Mouse (Mus musculus) thymus, postnatal 25 days (tissue): ENCODE data around the gene Kirrel3.

Source experiments
- DNase-seq: peaks from one replicate; pipeline ENCODE4 v3.0.0; 2022

Gene Kirrel3

DNA sequence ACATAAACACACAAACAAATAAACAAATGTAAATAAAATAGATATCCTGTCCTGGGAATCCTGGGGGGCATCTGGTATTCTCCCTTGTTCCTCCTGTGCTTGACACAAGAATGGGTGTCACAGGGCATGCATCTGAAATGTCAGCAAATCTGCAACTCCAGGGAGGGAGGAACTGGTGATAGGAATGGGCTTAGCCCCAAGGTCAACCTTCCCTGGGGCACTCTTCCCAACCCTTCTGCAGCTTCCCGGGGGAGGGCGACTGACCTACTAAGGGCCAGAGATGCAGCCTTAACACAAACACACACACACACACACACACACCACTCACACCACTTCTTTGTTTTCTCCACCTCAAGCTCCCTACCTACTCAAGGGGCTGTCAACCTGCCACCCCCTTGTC, 509.4 kb downstream of the Kirrel3 start:
- DNase-seq: no peak

DNA sequence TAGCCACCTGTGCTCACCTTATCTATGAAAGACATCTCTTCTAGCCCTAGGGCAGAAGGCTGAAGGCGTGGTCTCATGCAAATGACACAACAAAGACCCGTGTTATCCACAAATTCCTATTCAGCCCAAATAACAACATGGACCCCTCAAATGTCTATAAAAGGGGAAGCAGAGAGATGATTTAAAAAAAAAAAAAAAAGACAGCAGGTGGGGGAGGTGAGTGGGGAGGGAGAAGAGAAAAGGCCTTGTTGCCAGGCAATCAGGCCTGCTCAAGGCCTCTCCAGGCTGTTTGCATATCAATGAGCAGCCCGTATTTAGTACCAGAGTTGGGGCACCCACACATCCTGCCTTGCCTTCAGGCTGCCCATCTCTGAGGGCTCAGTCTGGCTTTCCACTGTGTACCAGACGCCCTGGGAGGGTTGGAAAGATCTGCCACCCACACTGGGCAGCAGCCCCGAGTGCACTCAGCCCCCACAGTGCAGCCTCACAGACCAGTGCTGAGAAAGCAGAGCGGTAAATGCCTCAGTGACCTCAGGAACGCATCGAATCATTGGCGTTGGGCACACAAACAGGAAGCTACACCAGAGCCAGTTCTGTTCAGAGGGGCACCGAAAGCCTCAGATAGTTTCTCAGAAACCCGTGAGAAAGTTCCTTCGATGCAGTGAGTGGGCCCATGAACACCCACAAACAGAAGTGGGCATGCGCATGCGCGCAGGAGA, 510.1 kb downstream of the Kirrel3 start:
- no peak for DNase-seq

DNA sequence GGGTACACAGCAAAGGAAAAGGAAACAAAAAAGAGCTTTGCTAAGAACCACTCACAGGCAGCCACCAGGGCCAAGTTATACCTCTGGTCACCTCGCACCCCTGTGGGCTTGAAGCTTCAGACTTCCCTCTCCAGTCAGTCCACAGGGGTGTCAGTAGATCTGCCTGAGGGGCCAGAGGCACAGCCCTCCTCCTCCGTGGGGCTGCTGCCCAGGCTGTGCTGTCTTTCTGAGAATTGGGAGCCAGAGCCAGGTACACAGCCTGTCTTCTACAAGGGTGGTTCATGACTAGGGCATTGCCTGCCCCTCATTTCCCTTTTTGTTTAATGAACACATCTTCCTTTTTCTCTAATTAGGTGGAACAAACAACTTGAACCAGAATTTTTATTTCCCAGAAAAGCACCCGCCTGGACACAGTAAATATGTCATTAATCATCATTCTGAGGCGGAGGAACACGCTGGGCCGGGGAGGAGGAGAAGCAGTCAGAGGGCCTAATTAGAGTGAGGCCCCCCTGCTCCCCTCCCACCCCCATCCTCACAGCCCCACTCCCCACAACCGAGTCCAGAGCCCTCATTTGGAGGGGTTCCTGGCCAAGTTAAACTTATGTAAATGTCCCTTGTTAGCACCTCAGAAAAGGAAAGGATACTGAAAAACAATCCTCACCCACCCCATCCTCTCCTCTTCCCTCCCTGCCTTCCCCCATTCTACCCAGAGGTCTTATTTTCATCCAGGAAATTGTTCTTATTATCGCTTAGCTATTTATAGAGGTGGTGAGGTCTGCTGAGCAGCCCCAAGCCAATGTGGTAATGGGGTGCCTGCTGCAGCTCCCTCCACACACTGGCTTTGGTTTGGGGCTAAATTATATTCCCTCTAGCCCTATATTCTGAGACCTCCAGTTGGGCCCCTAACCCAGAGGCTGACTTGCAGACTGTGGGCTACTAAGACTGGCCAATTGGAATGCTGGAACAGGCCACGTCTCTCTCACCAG, 512.5 kb downstream of the Kirrel3 start:
- no peak for DNase-seq

DNA sequence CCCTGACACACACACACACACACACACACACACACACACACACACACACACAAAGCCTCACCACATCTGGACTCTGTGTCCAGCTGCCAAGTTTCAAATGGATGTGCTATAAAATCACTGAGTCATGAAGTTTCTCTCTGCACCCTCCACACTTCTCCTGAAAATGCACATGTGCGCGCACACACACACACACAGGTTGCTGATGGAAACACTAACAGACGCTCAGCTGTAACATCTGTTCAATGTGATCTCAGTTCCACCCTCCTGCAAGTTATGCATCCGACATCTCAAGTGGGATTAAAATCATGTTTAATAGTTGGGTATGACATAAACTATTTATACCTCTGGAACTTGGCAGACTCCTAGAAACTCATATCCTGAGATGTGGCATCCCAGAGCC, 518.4 kb downstream of the Kirrel3 start:
- no peak for DNase-seq

DNA sequence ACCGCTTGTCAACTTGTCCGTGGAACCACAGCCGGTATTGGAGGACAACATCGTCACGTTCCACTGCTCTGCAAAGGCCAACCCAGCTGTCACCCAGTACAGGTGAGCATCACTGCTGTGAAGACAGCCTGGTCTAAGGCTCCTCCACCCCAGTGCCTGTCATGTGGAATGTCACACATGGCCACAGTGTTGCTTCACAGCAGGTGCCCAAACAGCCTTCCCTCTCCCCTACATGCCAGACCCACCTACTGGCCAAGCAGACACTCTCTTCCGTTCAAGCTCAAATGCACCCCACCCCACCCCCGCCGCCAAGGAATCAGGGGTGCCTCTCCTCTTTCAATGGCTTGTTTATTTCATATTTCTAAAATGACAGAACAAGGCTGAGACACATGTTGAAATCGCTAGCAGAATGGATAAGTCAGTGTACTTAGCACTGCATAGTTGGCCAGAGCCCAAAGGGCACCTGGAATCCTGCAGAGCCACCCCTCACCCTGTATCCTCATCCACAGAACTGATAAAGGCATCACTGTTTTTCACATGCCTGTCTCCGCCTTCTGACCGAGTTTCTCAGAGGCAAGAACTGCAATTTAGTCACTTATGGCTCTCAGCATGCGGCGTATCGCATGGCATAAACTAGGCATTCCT, 522.1 kb downstream of the Kirrel3 start:
- DNase-seq: no peak

DNA sequence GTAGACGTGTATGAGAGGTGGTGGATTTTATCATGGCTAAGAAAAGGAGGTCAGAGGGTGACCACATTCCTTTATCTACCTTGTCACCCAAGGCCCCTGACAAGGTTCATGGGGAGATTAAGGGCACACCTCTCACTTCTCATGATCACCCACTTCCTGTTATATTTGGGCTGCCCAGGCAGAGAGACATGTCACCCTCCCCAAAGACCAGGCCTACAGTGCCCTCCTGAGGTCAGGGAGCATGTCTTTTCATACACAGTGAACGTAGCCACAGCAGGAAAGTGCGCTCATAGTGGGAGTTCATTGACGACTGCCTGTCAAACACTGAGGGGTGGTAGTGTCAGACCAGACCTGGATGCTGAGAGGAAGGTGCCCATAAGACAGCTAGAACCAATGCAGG, 531.1 kb downstream of the Kirrel3 start:
- DNase-seq: peak; percentile 12

DNA sequence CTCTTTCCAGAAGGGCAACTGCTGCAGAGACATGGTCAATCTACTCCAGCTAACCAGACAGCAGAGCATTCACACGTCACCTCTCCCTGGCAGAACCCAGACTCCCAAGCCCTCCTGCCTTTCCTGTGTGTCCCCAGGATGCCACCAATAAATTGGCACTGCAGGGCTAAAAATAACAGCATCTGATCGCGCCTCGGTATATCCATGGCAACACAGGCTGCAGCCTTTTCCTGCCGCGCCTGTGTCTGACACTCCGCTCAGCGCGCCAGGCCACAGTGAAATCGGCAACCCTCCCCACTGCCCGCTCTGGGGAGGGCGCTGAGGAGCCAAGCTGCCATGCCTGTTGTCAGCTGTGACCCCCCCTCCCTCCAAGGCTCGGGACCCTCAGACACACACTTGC, 531.9 kb downstream of the Kirrel3 start:
- DNase-seq: no peak

DNA sequence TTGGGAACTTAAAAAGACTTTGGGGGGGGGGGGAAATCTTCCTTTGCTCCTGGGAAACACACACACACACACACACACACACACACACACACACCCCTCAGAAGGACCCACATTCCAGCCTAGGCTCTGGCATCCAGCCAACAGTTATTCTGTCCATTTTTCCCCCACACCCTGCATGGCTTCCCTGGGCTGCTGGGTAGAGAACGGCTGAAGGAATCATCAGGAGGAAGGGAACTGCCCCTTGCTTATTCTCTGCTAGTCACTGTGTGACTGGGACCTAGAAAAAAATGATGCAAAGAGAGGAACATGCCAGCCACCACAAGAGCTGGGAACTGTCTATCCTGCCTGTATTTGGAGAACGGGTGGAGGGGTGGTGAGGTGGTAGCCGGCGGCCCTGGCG, 532.4 kb downstream of the Kirrel3 start:
- DNase-seq: no peak

DNA sequence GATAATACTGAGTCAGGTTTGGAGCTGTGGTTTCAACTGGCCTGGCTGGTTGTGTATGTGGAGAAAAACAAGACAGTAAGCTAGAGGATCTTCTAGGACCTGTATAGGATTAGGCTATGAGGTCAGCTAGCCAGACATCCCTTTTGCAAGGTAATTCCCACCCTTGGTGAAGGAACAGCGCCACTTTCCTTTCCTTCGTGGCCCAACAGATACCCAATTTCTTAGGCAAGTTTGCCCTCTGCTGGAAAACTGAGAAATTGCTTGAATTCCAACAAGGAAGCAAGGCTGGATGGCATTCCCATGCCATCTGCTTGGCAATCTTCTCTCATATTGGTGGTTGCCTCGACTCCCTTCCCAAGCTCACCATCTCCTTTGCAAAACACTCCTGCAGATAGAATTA, 533.7 kb downstream of the Kirrel3 start:
- DNase-seq: no peak

DNA sequence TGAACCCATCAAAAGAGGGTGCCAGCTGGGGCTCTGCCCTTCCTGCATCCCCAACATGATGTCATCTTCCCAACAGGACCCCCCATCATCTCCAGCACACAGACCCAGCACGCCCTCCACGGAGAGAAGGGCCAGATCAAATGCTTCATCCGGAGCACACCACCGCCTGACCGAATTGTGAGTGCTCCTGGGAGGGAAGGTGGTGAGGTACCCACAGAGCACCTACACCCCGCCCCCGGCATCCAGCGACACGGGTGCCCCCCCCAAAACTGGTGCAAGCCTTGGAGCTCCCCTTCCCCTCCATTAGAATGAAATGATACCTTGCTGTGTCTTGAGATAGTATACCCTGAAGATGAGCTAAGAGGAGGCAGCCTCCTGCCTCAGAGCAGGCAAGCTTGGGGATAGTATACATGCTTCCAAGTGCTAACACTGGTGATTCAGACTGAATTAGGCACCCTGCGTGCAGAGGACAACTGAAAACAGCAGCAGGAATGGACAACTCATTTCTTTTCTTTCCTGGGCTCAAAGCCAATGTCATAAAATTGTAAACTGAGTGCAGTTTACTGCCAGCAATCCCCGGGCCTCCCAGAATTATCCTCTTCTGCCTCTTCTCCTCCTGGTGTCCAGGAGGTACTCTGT, 534.4 kb downstream of the Kirrel3 start:
- DNase-seq: no peak

DNA sequence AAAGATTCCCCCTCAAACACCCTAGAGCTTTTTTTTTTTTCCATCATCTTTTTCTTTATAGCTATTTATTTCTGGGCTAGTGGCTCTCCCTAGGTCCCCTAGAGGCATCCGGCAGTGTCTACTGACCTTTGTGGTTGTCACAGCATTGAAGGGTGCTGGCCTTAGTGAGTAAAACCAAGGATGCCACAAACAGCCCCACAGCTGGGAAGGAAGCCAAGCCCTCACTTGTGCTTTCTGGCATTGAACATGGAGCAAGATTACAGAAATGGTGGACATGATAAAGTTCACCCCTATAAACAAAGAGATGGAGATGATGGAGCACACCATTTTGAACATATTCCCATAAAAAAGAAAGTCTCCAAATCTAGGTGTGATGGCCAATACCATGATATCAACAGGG, 536.0 kb downstream of the Kirrel3 start:
- no peak for DNase-seq

DNA sequence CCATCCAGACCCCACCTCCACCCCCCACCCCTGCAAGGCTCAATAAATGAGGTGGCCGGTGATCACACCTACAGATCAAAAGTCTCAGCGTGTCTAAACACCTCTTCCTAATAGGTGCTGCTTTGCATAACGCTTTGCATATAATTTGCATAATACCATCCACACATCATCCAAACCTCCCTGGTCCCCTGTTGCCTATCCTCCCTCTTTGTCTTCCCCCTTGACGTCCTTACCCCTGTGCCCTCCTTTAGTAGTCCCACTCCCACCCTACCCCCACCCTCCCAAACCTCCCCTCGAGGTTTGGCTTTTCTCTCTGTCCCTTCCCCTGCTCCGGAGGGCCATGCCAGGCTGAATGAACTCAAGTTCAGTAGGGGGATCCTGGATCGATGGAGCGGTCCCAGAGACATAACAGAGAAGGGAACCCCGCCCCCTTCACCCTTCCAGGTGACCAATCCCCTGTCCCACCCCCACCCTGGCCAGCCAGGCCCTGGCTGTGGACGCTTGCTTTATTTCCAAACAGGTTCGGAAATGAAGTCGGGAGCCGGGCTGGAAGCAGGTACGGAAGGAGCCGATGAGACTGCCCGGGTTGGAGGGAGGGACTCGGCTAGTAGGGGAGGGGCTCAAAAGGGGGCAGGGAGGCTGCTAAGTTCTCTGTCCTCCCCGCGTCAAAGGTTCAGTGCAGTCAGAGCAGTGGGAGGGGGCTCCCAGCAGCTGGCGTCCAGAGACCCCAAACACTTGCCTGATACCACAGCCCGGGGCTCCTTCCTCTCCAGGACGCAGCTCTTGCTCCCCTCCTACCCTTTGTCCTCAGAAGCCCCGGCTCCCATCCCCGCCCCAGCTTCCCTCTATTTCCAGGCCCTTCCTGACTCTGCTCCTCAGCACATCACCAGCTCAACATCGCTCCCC, 539.1 kb downstream of the Kirrel3 start:
- DNase-seq: no peak

DNA sequence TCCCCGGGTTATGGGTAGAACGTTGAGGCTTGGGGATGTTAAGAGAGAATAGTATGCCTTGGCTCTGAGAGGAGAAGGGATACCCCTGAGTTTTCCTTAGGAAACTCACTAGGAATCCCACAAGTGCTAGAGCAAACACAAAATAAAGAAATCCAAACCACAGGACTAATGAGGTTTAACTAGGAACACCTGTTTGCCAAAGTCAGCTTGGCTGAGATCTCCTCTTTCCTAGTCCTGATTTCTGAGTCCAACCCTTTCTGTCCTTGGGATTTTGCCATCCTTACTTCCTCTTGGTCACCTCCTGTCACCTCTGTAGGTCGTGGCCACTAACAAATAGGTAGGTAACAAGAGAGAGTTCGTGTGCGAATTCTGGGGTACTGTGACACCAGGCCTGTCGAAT, 540.6 kb downstream of the Kirrel3 start:
- DNase-seq: no peak

DNA sequence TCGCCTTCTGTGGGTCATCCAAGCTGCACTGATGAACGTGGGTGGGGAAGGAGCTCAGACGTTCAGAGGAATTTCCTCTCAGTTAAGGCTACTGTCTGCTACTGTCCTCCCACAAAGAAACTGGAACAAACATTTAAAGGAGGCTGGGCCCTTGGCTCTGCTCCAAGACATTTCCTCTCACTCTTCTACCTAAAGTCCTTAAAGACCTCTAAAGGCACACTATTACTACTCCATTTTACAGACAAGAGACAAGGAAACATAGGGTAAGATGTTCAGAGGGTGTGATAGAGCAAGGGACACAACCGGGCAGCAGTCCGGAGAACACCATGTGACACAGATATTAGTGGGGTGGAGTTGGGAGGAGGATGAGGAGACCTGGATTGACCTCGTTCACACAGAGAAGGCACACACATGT, 541.2 kb downstream of the Kirrel3 start:
- DNase-seq: no peak

DNA sequence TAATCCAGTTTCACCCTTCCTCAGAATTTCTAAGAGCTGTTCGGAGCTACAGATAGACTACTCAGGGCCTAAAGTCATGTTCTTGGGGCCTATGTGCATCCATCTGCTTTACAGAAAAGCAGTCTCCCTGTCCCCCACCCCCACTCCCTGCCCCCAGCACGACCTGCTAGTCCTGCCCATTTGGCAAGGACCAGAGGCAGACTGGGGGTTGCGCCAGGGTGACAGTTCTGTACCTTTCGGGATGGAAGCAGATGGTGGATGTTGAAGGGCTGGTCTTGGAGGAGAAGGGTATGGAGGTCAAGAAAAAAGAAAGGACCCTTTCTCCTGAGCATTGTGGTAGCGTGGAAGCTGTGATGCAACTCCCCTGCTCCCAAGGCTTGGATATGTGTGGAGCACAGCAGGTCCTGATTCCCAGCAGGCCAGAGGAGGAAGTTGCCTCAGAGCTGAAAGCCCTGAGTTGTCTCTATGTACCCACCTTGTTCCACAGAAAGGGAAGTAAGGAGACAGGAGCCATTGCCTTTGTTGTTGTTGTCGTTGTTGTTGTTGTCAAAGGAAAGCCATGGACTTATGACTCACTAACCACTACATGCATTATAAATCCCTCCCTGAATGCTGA, 541.8 kb downstream of the Kirrel3 start:
- no peak for DNase-seq

DNA sequence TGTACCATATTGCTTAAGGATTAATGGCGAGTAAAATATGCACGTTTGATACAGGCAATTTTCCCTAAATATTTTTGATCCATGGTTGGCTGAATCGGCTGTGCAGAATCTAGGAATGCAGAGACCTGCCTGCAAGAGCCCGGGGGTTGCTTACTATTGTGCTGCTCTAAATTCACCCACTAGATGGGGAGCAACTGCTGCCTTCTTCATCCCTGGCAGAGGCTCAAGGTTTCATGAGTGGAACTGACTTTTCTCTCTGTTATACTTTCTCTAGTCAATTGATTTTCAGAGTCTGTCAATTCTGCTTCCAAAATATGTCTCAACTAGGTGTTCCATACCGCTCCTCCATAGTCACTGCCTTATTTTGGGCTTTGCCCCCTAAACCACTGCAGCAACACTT, 545.1 kb downstream of the Kirrel3 start:
- DNase-seq: no peak

DNA sequence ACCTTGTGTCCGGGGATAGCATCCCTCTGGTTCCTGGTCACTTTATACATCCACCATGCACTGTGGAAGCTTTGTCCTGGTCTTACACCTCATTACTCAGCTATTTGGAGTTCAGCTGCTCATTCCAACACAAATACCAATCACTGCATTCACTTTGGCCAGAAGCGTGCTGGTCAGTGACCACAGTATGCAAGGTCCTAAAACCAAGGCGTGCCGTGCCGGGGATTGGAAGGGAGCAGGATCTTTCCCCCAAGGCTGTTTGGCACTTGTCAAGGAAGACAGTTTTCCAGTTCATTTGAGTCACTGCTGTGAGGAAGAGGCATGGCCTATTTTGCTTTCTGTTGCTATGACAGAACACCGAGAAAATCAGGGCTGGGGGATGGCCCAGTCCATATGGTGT, 546.8 kb downstream of the Kirrel3 start:
- no peak for DNase-seq

DNA sequence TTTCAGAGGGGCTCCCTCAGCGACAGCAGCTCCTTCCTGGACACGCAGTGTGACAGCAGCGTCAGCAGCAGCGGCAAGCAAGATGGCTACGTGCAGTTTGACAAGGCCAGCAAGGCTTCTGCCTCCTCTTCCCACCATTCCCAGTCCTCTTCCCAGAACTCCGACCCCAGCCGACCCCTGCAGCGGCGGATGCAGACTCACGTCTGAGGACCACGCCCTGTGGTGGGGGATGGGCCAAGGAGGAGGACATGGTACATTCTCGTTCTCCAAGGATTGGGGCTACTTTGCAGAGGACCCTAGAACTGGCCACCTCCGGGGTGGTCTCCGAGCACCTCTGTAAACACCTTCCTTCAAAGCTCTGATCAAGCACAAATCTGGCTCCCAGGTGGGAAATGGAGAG, 549.4 kb downstream of the Kirrel3 start:
- DNase-seq: no peak

DNA sequence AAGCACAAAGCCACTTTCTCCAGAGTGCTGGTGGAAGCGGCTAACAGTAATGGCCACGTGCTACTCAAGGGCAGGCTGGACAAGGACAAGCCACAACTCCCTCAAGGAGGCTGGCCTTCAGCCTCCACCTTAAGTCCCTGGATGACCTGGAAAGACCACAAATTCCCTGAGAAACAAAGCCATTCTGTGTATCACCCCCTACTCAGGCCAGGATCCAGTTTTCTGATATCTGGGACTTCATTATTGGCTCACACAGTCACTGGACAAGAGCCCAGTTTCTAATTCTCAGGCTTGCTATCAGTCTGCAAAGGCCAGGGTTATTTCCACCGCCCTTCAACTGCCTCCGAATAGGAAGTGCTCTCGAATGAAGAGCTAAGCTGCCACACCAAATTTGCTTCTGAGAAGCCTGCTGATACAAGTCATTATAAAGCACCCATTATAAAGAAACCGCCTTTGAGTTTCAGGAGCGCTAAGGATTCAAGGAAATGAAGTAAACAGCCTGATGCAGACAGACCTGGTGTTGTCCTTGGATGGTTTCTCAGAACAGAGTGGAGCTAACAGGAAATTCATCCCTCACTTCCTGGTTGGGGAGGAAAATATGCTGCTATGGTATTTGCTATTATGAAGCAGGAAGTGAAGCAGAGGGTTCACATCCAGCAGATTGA, 553.4 kb downstream of the Kirrel3 start:
- no peak for DNase-seq

DNA sequence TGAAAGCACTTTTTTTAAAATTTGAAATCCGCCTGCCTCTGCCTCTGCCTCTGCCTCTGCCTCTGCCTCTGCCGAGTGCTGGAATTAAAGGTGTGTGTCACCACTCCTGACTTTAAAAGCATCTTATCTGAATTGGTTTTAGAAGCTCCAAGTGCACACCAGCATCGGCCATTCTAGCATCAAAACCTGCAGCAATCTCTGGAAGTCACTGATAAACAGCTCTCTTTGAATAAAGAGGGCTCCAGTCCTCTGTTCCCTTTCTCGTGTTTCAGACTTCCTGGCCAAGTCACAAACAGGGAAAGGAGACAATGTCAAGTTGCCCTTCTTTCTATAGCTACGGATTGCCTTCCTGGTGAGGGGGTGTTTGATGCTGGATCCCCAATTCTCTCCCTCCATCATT, 554.2 kb downstream of the Kirrel3 start:
- no peak for DNase-seq

DNA sequence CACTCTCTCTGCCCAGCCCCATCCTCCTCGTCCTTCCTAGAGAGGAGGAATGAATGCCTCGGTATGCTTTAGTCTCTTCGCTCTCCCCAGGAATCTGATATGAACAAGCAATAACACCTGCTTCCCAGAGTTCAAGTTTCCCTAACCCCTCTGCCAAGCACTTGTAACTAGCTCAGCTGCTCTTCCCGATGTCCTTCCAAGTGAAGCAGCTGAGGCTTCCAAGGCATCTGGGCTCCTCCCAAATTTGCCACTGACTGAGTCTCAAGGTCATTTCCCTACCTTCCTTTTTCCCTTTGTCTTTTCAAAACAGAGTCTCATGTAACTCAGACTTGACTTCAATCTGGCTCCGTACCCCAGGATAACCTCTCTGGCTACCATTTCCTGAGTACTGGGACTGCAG, 555.8 kb downstream of the Kirrel3 start:
- no peak for DNase-seq
